Mouse (Mus musculus) kidney, embryonic 14.5 days (tissue): ENCODE measurements at regions not wholly inside any gene's neighbourhood (a gene's known extent, or its start where the extent isn't known, plus 50 kb on each side); places are given as distances from the start of the nearest gene placed in this dataset.

ENCODE experiments used
- ATAC-seq: fragments of 200-750 bp; cut with Nextera tagmentation; 2 replicates; pipeline ENCODE4 v1.8.0; 2017; ENCODE audit warnings: moderate number of reproducible peaks, mild to moderate bottlenecking, moderate TSS enrichment, moderate library complexity; ENCODE audit not compliant: low FRiP score, low TSS enrichment
- H3K27ac ChIP-seq: fragments of 300-500 bp; sonication (generic); 2 replicates; pipeline ENCODE4 v1.5.1; 2014; ENCODE audit warnings: low read depth, mild to moderate bottlenecking, low read length, moderate library complexity, mixed read lengths
- H3K27me3 ChIP-seq: fragments of 300-500 bp; sonication (generic); 2 replicates; pipeline ENCODE4 v1.6.1; 2014; ENCODE audit warnings: mild to moderate bottlenecking, low read length; ENCODE audit not compliant: control insufficient read depth, insufficient read depth
- H3K36me3 ChIP-seq: fragments of 300-500 bp; sonication (generic); 2 replicates; pipeline ENCODE4 v1.6.1; 2014; ENCODE audit warnings: low read length, mixed read lengths; ENCODE audit not compliant: control insufficient read depth, insufficient read depth
- H3K4me1 ChIP-seq: fragments of 300-500 bp; sonication (generic); 2 replicates; pipeline ENCODE4 v1.6.1; 2014; ENCODE audit warnings: low read length, mixed read lengths; ENCODE audit not compliant: control insufficient read depth, insufficient read depth
- H3K4me2 ChIP-seq: fragments of 300-500 bp; sonication (generic); replicated peaks from 2 replicates; pipeline ENCODE4 v1.6.1; 2014; ENCODE audit warnings: low read depth, mild to moderate bottlenecking, low read length
- H3K4me3 ChIP-seq: fragments of 300-500 bp; sonication (generic); 2 replicates; pipeline ENCODE4 v1.5.1; 2014; ENCODE audit warnings: mild to moderate bottlenecking, low read length
- H3K9ac ChIP-seq: fragments of 300-500 bp; sonication (generic); 2 replicates; pipeline ENCODE4 v1.6.1; 2014; ENCODE audit warnings: low read depth, mild to moderate bottlenecking, low read length, moderate library complexity
- H3K9me3 ChIP-seq: fragments of 300-500 bp; sonication (generic); 2 replicates; pipeline ENCODE4 v1.6.1; 2016; ENCODE audit warnings: low read length; ENCODE audit not compliant: control insufficient read depth
- WGBS: fragments of 180-500 bp; shearing (Covaris S2); extraction: QIAGEN DNeasy Blood & Tissue Kit; methylation state at CpG from one replicate; pipeline ENCODE4 v1.1.7; 2014; 5-methylcytosine and 5-hydroxymethylcytosine counted together

GRCm38 (mm10) chr1:190270784-190271385 is 100.4 kb upstream of the Prox1 start:
- H3K4me3 ChIP-seq, result no peak overlapping the region
- no peaks in the 10 kb centered on the region for H3K36me3 ChIP-seq
- H3K4me1 ChIP-seq, result no peaks in the 10 kb centered on the region
- no peaks in the 10 kb centered on the region; the same call in 1 of the 2 replicates for H3K27me3 ChIP-seq
- no peak for ATAC-seq
- no peak overlapping the region for H3K27ac ChIP-seq
- no peak overlapping the region for H3K9ac ChIP-seq
- H3K9me3 ChIP-seq, result no peaks in the 10 kb centered on the region
- H3K4me2 ChIP-seq, result no peak overlapping the region
- WGBS, result 89% methylated on average over 17 of the region's 17 CpGs

- no peak for ATAC-seq
- Histone ChIP-seq H3K27me3 (no peaks in the 10 kb centered on the region; the same call in none of the 2 replicates), H3K4me2 (no peak overlapping the region), H3K4me1 (no peaks in the 10 kb centered on the region), H3K9ac (no peak overlapping the region), H3K9me3 (no peaks in the 10 kb centered on the region), H3K27ac (no peak overlapping the region), H3K4me3 (no peak overlapping the region), H3K36me3 (no peaks in the 10 kb centered on the region)
- WGBS, result 86% methylated on average over 7 of the region's 7 CpGs
These were observed 98.7 kb upstream of the Prox1 start for GRCm38 (mm10) chr1:190269181-190269580.

GRCm38 (mm10) chr1:190265085-190265780 is 94.7 kb upstream of the Prox1 start:
- H3K9me3 ChIP-seq, result no peaks in the 10 kb centered on the region
- H3K4me3 ChIP-seq, result no peak overlapping the region
- no peaks in the 10 kb centered on the region for H3K36me3 ChIP-seq
- 86% methylated on average over 9 of the region's 9 CpGs for WGBS
- H3K27ac ChIP-seq, result no peak overlapping the region
- H3K9ac ChIP-seq, result no peak overlapping the region
- H3K4me2 ChIP-seq, result no peak overlapping the region
- no peaks in the 10 kb centered on the region; the same call in 1 of the 2 replicates for H3K4me1 ChIP-seq
- no peaks in the 10 kb centered on the region; the same call in none of the 2 replicates for H3K27me3 ChIP-seq
- no peak for ATAC-seq

- H3K4me3 ChIP-seq, result no peak overlapping the region
- H3K27ac ChIP-seq, result no peak overlapping the region
- H3K4me1 ChIP-seq, result no peaks in the 10 kb centered on the region; the same call in 1 of the 2 replicates
- no peaks in the 10 kb centered on the region for H3K36me3 ChIP-seq
- no peak for ATAC-seq
- H3K9ac ChIP-seq, result no peak overlapping the region
- 31% methylated on average over 8 of the region's 8 CpGs for WGBS
- H3K9me3 ChIP-seq, result no peaks in the 10 kb centered on the region
- H3K27me3 ChIP-seq, result no peaks in the 10 kb centered on the region; the same call in none of the 2 replicates
- no peak overlapping the region for H3K4me2 ChIP-seq
These were observed 94.0 kb upstream of the Prox1 start for GRCm38 (mm10) chr1:190264501-190264900.

GRCm38 (mm10) chr1:190263620-190264019 is 93.1 kb upstream of the Prox1 start:
- ATAC-seq, result no peak
- Histone ChIP-seq H3K27me3 (no peaks in the 10 kb centered on the region; the same call in none of the 2 replicates), H3K4me2 (no peak overlapping the region), H3K27ac (no peak overlapping the region), H3K9me3 (no peaks in the 10 kb centered on the region), H3K4me3 (no peak overlapping the region), H3K9ac (no peak overlapping the region), H3K4me1 (no peaks in the 10 kb centered on the region; the same call in 1 of the 2 replicates), H3K36me3 (no peaks in the 10 kb centered on the region)
- 44% methylated on average over 7 of the region's 7 CpGs for WGBS

- no peak overlapping the region for H3K4me2 ChIP-seq
- no peaks in the 10 kb centered on the region; the same call in 1 of the 2 replicates for H3K27me3 ChIP-seq
- H3K4me1 ChIP-seq, result no peaks in the 10 kb centered on the region; the same call in 1 of the 2 replicates
- H3K9me3 ChIP-seq, result no peaks in the 10 kb centered on the region
- ATAC-seq, result no peak
- H3K36me3 ChIP-seq, result no peaks in the 10 kb centered on the region
- 89% methylated on average over 13 of the region's 13 CpGs for WGBS
- no peak overlapping the region for H3K27ac ChIP-seq
- no peak overlapping the region for H3K9ac ChIP-seq
- no peak overlapping the region for H3K4me3 ChIP-seq
These were observed 89.1 kb upstream of the Prox1 start for GRCm38 (mm10) chr1:190259576-190259975.

GRCm38 (mm10) chr1:190250574-190251246 is 80.2 kb upstream of the Prox1 start:
- WGBS, result 35% methylated on average over 13 of the region's 13 CpGs
- no peak for ATAC-seq
- H3K27ac ChIP-seq, result no peak overlapping the region
- no peaks in the 10 kb centered on the region for H3K4me1 ChIP-seq
- H3K4me3 ChIP-seq, result no peak overlapping the region
- H3K27me3 ChIP-seq, result no peaks in the 10 kb centered on the region
- no peak overlapping the region for H3K4me2 ChIP-seq
- H3K9me3 ChIP-seq, result peaks cover 6% of the 10 kb centered on the region; the same call in 1 of the 2 replicates
- no peaks in the 10 kb centered on the region for H3K36me3 ChIP-seq
- H3K9ac ChIP-seq, result no peak overlapping the region

DNA sequence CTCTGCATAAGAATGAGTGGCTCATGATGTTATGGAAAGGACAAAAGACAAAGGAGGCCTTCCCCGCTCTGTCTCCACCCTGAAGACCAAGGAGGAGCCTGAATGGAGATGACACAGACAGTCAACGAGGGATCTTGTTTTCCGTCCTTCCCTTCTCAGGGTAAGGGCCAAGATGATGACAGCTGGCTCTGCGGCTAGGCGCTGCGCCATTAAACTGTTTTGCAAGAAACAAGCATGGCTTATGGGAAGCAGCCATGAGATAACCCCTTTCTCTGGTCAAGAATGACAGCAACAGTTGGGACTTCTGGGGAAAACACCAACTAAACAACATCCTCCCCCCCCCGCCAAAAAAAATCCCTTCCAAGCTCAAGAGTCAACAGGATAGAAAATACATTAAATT is 72.0 kb upstream of the Prox1 start:
- Histone ChIP-seq H3K36me3 (no peaks in the 10 kb centered on the region), H3K9me3 (no peaks in the 10 kb centered on the region), H3K4me1 (no peaks in the 10 kb centered on the region), H3K9ac (no peak overlapping the region), H3K4me3 (no peak overlapping the region), H3K4me2 (no peak overlapping the region), H3K27ac (no peak overlapping the region), H3K27me3 (no peaks in the 10 kb centered on the region)
- no peak for ATAC-seq
- WGBS, result 88% methylated on average over 7 of the region's 7 CpGs

- H3K9ac ChIP-seq, result no peak overlapping the region
- H3K27ac ChIP-seq, result no peak overlapping the region
- H3K9me3 ChIP-seq, result no peaks in the 10 kb centered on the region
- no peak overlapping the region for H3K4me2 ChIP-seq
- no peak overlapping the region for H3K4me3 ChIP-seq
- no peak for ATAC-seq
- H3K4me1 ChIP-seq, result no peaks in the 10 kb centered on the region
- H3K36me3 ChIP-seq, result no peaks in the 10 kb centered on the region
- no peaks in the 10 kb centered on the region for H3K27me3 ChIP-seq
- 84% methylated on average over 6 of the region's 6 CpGs for WGBS
These were observed 69.3 kb upstream of the Prox1 start for GRCm38 (mm10) chr1:190239796-190240195.
